Mouse (Mus musculus) kidney, embryonic 16.5 days (tissue): ENCODE measurements around the gene Arl6ip6. TPM values are rescaled to one million over a fixed set of nuclear protein-coding genes. Genes with fewer than 3 reads are reported as not detected.

ENCODE experiments used
- ATAC-seq: fragments of 200-750 bp; cut with Nextera tagmentation; 2 replicates; pipeline ENCODE4 v1.8.0; 2017; ENCODE audit warnings: moderate TSS enrichment; ENCODE audit not compliant: low FRiP score, low TSS enrichment
- H3K27ac ChIP-seq: fragments of 300-500 bp; sonication (generic); 2 replicates; pipeline ENCODE4 v1.5.1; 2014; ENCODE audit warnings: low read length
- H3K27me3 ChIP-seq: fragments of 300-500 bp; sonication (generic); 2 replicates; pipeline ENCODE4 v1.6.1; 2014; ENCODE audit warnings: low read length, control low read depth, mixed read lengths; ENCODE audit not compliant: insufficient read depth
- H3K36me3 ChIP-seq: fragments of 300-500 bp; sonication (generic); 2 replicates; pipeline ENCODE4 v1.6.1; 2014; ENCODE audit warnings: low read length, control low read depth, mixed read lengths; ENCODE audit not compliant: insufficient read depth
- H3K4me1 ChIP-seq: fragments of 300-500 bp; sonication (generic); 2 replicates; pipeline ENCODE4 v1.6.1; 2014; ENCODE audit warnings: low read length, control low read depth, mixed read lengths; ENCODE audit not compliant: insufficient read depth
- H3K4me2 ChIP-seq: fragments of 300-500 bp; sonication (generic); replicated peaks from 2 replicates; pipeline ENCODE4 v1.6.1; 2014; ENCODE audit warnings: low read depth, low read length
- H3K4me3 ChIP-seq: fragments of 300-500 bp; sonication (generic); 2 replicates; pipeline ENCODE4 v1.5.1; 2014; ENCODE audit warnings: mild to moderate bottlenecking, low read length
- H3K9ac ChIP-seq: fragments of 300-500 bp; sonication (generic); replicated peaks from 2 replicates; pipeline ENCODE4 v1.6.1; 2014; ENCODE audit warnings: low read length
- H3K9me3 ChIP-seq: fragments of 300-500 bp; sonication (generic); 2 replicates; pipeline ENCODE4 v1.6.1; 2016; ENCODE audit warnings: low read length, control low read depth
- WGBS: fragments of 180-500 bp; shearing (Covaris S2); extraction: QIAGEN DNeasy Blood & Tissue Kit; methylation state at CpG from one replicate; pipeline ENCODE4 v1.1.7; 2014; 5-methylcytosine and 5-hydroxymethylcytosine counted together
- polyA plus RNA-seq: library from polyadenylated mRNA; unstranded; fragments of >200 nt; fragmentation: Nextera tagmentation; extraction: Ambion mirVana; gene quantifications from 2 replicates; pipeline ENCODE4 v1.2.1, GENCODE M21; 2015

Arl6ip6 gene
- polyA plus RNA-seq = 47.3 and 49.8 TPM in 2 replicates

- H3K27me3 ChIP-seq = no peaks in the 10 kb centered on the region
- H3K4me2 ChIP-seq = peak within 1 kb of the TSS; percentile 79
- peaks cover 17% of the 10 kb centered on the region for H3K36me3 ChIP-seq
- 0% methylated on average over 75 of the region's 82 CpGs for WGBS
- H3K9me3 ChIP-seq = no peaks in the 10 kb centered on the region
- peak within 1 kb of the TSS; percentile 96 for H3K4me3 ChIP-seq
- peaks cover 14% of the 10 kb centered on the region for H3K4me1 ChIP-seq
- peak; percentile 94 for ATAC-seq
- peak within 1 kb of the TSS; percentile 97 for H3K27ac ChIP-seq
- peak within 1 kb of the TSS; percentile 98 for H3K9ac ChIP-seq
These were observed at the start of gene Arl6ip6 for GRCm38 (mm10) chr2:53191523-53192220. TSS of gene Arl6ip6 (plus strand) at chr2:53191726.

- H3K9me3 ChIP-seq = no peaks in the 10 kb centered on the region
- H3K4me3 ChIP-seq = no peak overlapping the region
- ATAC-seq = no peak
- no peaks in the 10 kb centered on the region for H3K27me3 ChIP-seq
- H3K27ac ChIP-seq = no peak overlapping the region
- H3K4me1 ChIP-seq = no peaks in the 10 kb centered on the region
- H3K9ac ChIP-seq = no peak overlapping the region
- no peak overlapping the region for H3K4me2 ChIP-seq
- peaks cover 34% of the 10 kb centered on the region for H3K36me3 ChIP-seq
These were observed 44.7 kb upstream of the Arl6ip6 start for GRCm38 (mm10) chr2:53146852-53147251.

GRCm38 (mm10) chr2:53173966-53174365, 17.6 kb upstream of the Arl6ip6 start:
- H3K9me3 ChIP-seq = no peaks in the 10 kb centered on the region
- H3K9ac ChIP-seq = no peak overlapping the region
- no peaks in the 10 kb centered on the region for H3K27me3 ChIP-seq
- no peak overlapping the region for H3K4me3 ChIP-seq
- ATAC-seq = no peak
- H3K4me2 ChIP-seq = no peak overlapping the region
- H3K4me1 ChIP-seq = no peaks in the 10 kb centered on the region
- H3K27ac ChIP-seq = no peak overlapping the region
- H3K36me3 ChIP-seq = peaks cover 21% of the 10 kb centered on the region

- Histone ChIP-seq H3K27me3 (no peaks in the 10 kb centered on the region), H3K4me1 (no peaks in the 10 kb centered on the region), H3K4me3 (no peak overlapping the region), H3K9ac (no peak overlapping the region), H3K36me3 (peaks cover 14% of the 10 kb centered on the region), H3K27ac (no peak overlapping the region), H3K9me3 (no peaks in the 10 kb centered on the region), H3K4me2 (no peak overlapping the region)
- 90% methylated on average over 3 of the region's 3 CpGs for WGBS
- no peak for ATAC-seq
These were observed 12.6 kb upstream of the Arl6ip6 start for GRCm38 (mm10) chr2:53178966-53179365.

- Histone ChIP-seq H3K4me1 (no peaks in the 10 kb centered on the region), H3K4me2 (no peak overlapping the region), H3K4me3 (no peak overlapping the region), H3K27ac (no peak overlapping the region), H3K36me3 (peaks cover 12% of the 10 kb centered on the region), H3K27me3 (no peaks in the 10 kb centered on the region), H3K9me3 (no peaks in the 10 kb centered on the region), H3K9ac (no peak overlapping the region)
- no peak for ATAC-seq
These were observed 11.7 kb upstream of the Arl6ip6 start for GRCm38 (mm10) chr2:53179876-53180275.

- Histone ChIP-seq H3K27me3 (no peaks in the 10 kb centered on the region), H3K9me3 (no peaks in the 10 kb centered on the region), H3K36me3 (peaks cover 3% of the 10 kb centered on the region; the same call in 1 of the 2 replicates), H3K4me1 (peaks cover 14% of the 10 kb centered on the region), H3K9ac (no peak overlapping the region), H3K4me2 (peak overlapping the region; percentile 62), H3K27ac (no peak overlapping the region), H3K4me3 (peak overlapping the region; percentile 34)
- ATAC-seq = no peak
- whole genome bisulfite sequencing = 72% methylated on average over 3 of the region's 3 CpGs
These were observed 1.7 kb upstream of the Arl6ip6 start for GRCm38 (mm10) chr2:53189811-53190210.

GRCm38 (mm10) chr2:53190684-53191511, 628 bp upstream of the Arl6ip6 start, which contains the start of gene Prpf40a:
TSS of gene Prpf40a (minus strand) at chr2:53191284.
- no peaks in the 10 kb centered on the region for H3K27me3 ChIP-seq
- peak within 1 kb of the TSS; percentile 98 for H3K9ac ChIP-seq
- peak within 1 kb of the TSS; percentile 97 for H3K27ac ChIP-seq
- H3K4me3 ChIP-seq = peak within 1 kb of the TSS; percentile 96
- peak; percentile 97 for ATAC-seq
- H3K4me2 ChIP-seq = peak within 1 kb of the TSS; percentile 79
- H3K36me3 ChIP-seq = peaks cover 11% of the 10 kb centered on the region
- H3K9me3 ChIP-seq = no peaks in the 10 kb centered on the region
- peaks cover 14% of the 10 kb centered on the region for H3K4me1 ChIP-seq
- under 1% methylated on average over 49 of the region's 53 CpGs for WGBS

- H3K36me3 ChIP-seq = peaks cover 17% of the 10 kb centered on the region
- H3K27me3 ChIP-seq = no peaks in the 10 kb centered on the region
- no peaks in the 10 kb centered on the region for H3K9me3 ChIP-seq
- peak overlapping the region; percentile 90 for H3K27ac ChIP-seq
- ATAC-seq = peak; percentile 1; the same call in 1 of the 2 replicates
- H3K4me1 ChIP-seq = peaks cover 14% of the 10 kb centered on the region
- H3K4me2 ChIP-seq = peak overlapping the region; percentile 79
- peak overlapping the region; percentile 70 for H3K9ac ChIP-seq
- H3K4me3 ChIP-seq = peak overlapping the region; percentile 96
- 0% methylated on average over 20 of the region's 20 CpGs for WGBS
These were observed 860 bp downstream of the Arl6ip6 start for GRCm38 (mm10) chr2:53192386-53192785.

- no peak overlapping the region for H3K27ac ChIP-seq
- ATAC-seq = no peak
- no peaks in the 10 kb centered on the region for H3K9me3 ChIP-seq
- WGBS = 95% methylated on average over 10 of the region's 10 CpGs
- H3K4me3 ChIP-seq = no peak overlapping the region
- no peak overlapping the region for H3K4me2 ChIP-seq
- H3K36me3 ChIP-seq = peaks cover 18% of the 10 kb centered on the region
- peaks cover 8% of the 10 kb centered on the region for H3K4me1 ChIP-seq
- no peak overlapping the region for H3K9ac ChIP-seq
- no peaks in the 10 kb centered on the region for H3K27me3 ChIP-seq
These were observed 4.9 kb downstream of the Arl6ip6 start for GRCm38 (mm10) chr2:53196431-53196830.

- Histone ChIP-seq H3K4me1 (no peaks in the 10 kb centered on the region), H3K27me3 (no peaks in the 10 kb centered on the region), H3K9ac (no peak overlapping the region), H3K9me3 (no peaks in the 10 kb centered on the region), H3K4me2 (no peak overlapping the region), H3K36me3 (peaks cover 18% of the 10 kb centered on the region), H3K27ac (no peak overlapping the region), H3K4me3 (no peak overlapping the region)
- 93% methylated on average over 1 of the region's 1 CpGs for WGBS
- ATAC-seq = no peak
These were observed 7.7 kb downstream of the Arl6ip6 start for GRCm38 (mm10) chr2:53199203-53199602.
